9 mouse cellular contexts compared by ENCODE assay signal in the genomic region with DNA sequence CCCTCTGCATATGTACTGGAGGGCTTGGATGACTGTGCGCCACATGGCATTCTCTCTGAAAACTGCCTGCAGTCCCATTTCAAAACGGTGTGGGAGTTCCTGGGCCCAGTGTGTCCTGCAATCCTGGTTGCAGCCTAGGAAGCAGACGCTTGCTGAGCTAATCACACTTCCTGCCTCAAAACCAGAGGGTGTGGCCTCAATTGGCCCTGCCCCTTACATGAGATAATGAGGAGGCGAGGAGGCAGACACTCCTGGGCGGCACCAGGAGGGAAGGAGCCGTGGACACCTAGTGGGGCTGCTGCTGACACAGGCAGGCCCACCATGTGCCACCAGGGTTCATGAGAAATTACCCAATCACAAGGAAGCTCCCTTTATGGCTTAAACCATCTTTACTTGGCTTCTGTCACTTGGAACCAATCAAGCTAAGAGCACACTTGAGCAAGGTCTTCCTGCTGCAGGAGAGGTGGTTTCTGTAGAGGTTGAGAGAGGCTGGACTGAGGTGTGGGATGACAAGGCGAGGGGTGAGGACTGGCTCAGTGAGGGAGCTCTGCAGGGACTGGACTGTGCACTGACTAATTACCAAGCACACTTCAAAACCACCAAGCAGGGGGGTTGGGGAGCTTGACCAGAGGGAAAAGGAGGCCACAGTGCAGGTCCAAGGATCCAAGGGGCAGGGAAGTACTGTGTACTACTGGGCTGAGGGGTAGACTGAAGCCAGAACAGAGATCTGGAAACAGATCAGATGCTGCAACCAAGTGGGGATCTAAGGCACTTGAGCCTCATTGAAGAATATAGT.
DNase-seq lines count a peak whose midpoint lies in the region; ATAC-seq and TF ChIP-seq lines count a peak whose summit lies in the region.
"Had no signal": no experiment of that assay in that cellular context is flagged by ENCODE, and none has a peak within 500 bp of the region (broad histone marks: within the 10 kb centered on the region; RNA-seq: fewer than 3 reads in every experiment).

No protein-coding gene starts in this region.

- TF ChIP-seq RAD21 in CH12.LX (IDR thresholded peaks at IDR 0.05; ENCODE audit: low read depth, low read length), result no peak

- WGBS in heart, adult 2 months, result 57% methylated on average over 7 of the region's 7 CpGs
- 47% methylated on average over 7 of the region's 7 CpGs for WGBS in embryonic facial prominence, embryonic 10.5 days
- 20% methylated on average over 7 of the region's 7 CpGs for WGBS in liver, embryonic 15.5 days (ENCODE audit: insufficient replicate concordance)
- 68% methylated on average over 7 of the region's 7 CpGs for WGBS in neural tube, embryonic 15.5 days

- no peak for ATAC-seq in liver, embryonic 15.5 days (ENCODE audit: insufficient read depth)
- ATAC-seq in neural tube, embryonic 15.5 days (ENCODE audit: low FRiP score), result no peak

- TF ChIP-seq EP300 in heart, adult 2 months (IDR thresholded peaks at IDR 0.05; ENCODE audit: insufficient read depth, low read depth, low read length), result no peak
- no peak for TF ChIP-seq EP300 in CH12.LX (IDR thresholded peaks at IDR 0.05; ENCODE audit: low read length)

- no peaks in the 10 kb centered on the region for H3K27me3 ChIP-seq in heart, adult 2 months (ENCODE audit: control insufficient read depth, insufficient read depth, low read length)
- H3K27me3 ChIP-seq in CH12.LX (replicated peaks), result no peaks in the 10 kb centered on the region
- H3K27me3 ChIP-seq in embryonic facial prominence, embryonic 10.5 days (replicated peaks; ENCODE audit: low read depth, poor library complexity, severe bottlenecking), result no peaks in the 10 kb centered on the region
- H3K27me3 ChIP-seq in liver, embryonic 15.5 days, result no peaks in the 10 kb centered on the region
- H3K27me3 ChIP-seq in neural tube, embryonic 15.5 days (replicated peaks), result no peaks in the 10 kb centered on the region

- H3K4me1 ChIP-seq in heart, adult 2 months (ENCODE audit: control insufficient read depth, insufficient read depth, low read length), result no peaks in the 10 kb centered on the region
- H3K4me1 ChIP-seq in CH12.LX (ENCODE audit: control insufficient read depth in 1 of 2, insufficient read depth in 2 of 2), result peaks cover 3 to 31% of the 10 kb centered on the region in 2 experiments; a peak in 3 of 4 replicates
- peaks cover 37% of the 10 kb centered on the region for H3K4me1 ChIP-seq in embryonic facial prominence, embryonic 10.5 days
- peaks cover 9% of the 10 kb centered on the region for H3K4me1 ChIP-seq in liver, embryonic 15.5 days (replicated peaks)
- peaks cover 14% of the 10 kb centered on the region for H3K4me1 ChIP-seq in neural tube, embryonic 15.5 days

- no peak for TF ChIP-seq POLR2A in heart, adult 2 months (IDR thresholded peaks at IDR 0.05; ENCODE audit: insufficient read depth, low read depth, low read length)
- TF ChIP-seq POLR2A in CH12.LX (IDR thresholded peaks at IDR 0.05; ENCODE audit: low read depth, low read length), result no peak

- H3K27ac ChIP-seq in heart, adult 2 months, result no peak overlapping the region
- no peak overlapping the region for H3K27ac ChIP-seq in CH12.LX (ENCODE audit: insufficient read depth, low read depth)
- peak overlapping the region; percentile 11 for H3K27ac ChIP-seq in embryonic facial prominence, embryonic 10.5 days (replicated peaks)
- H3K27ac ChIP-seq in liver, embryonic 15.5 days (replicated peaks), result no peak overlapping the region; the same call in 1 of the 2 replicates
- H3K27ac ChIP-seq in neural tube, embryonic 15.5 days (replicated peaks), result no peak overlapping the region

- no peaks in the 10 kb centered on the region for H3K9me3 ChIP-seq in CH12.LX (replicated peaks; ENCODE audit: low read length)
- no peaks in the 10 kb centered on the region for H3K9me3 ChIP-seq in embryonic facial prominence, embryonic 10.5 days
- H3K9me3 ChIP-seq in liver, embryonic 15.5 days (replicated peaks), result no peaks in the 10 kb centered on the region
- no peaks in the 10 kb centered on the region for H3K9me3 ChIP-seq in neural tube, embryonic 15.5 days (replicated peaks)
- H3K9me3 ChIP-seq: G1E had no signal

- DNase-seq in heart, postnatal 4 days, result peak; percentile 26
- DNase-seq in heart, adult 2 months, result no peak
- peak; percentile 64 for DNase-seq in CH12.LX (ENCODE audit: extremely low read depth)
- DNase-seq in embryonic facial prominence, embryonic 10.5 days (ENCODE audit: low spot score), result no peak
- DNase-seq in cerebellum, adult 9-10 months, result no peak
- DNase-seq in neural tube, embryonic 10.5 days (ENCODE audit: extremely low spot score, low spot score), result no peak

- H3K4me3 ChIP-seq in heart, adult 2 months, result no peak overlapping the region
- peak overlapping the region in 1 of 3 experiments; percentile 24 for H3K4me3 ChIP-seq in CH12.LX (replicated peaks in 1 of 3; ENCODE audit: low read depth in 2 of 3, low read length in 2 of 3, poor library complexity in 1 of 3)
- no peak overlapping the region for H3K4me3 ChIP-seq in embryonic facial prominence, embryonic 10.5 days
- no peak overlapping the region for H3K4me3 ChIP-seq in liver, embryonic 15.5 days (replicated peaks)
- H3K4me3 ChIP-seq in neural tube, embryonic 15.5 days (replicated peaks), result no peak overlapping the region

- dilution Hi-C loops in CH12.LX (cut with MboI; ENCODE audit: extremely low pct_ligation_motif_present, extremely low pct_unique_long_range_greater_than_20kb, low sequenced_read_pairs), result no loop called here

- no peak overlapping the region for H3K9ac ChIP-seq in heart, adult 2 months (ENCODE audit: low read depth, low read length)
- H3K9ac ChIP-seq in CH12.LX (ENCODE audit: insufficient read depth, low read depth), result no peak overlapping the region
- no peak overlapping the region for H3K9ac ChIP-seq in liver, embryonic 15.5 days
- no peak overlapping the region for H3K9ac ChIP-seq in neural tube, embryonic 15.5 days (replicated peaks)

- intact Hi-C loops in heart, adult 2 months (cut with DNase I), result no loop called here

- H3K79me2 ChIP-seq in heart, adult 2 months (replicated peaks; ENCODE audit: control insufficient read depth, insufficient read depth, low read length), result no peaks in the 10 kb centered on the region
- no peaks in the 10 kb centered on the region for H3K79me2 ChIP-seq in CH12.LX (replicated peaks; ENCODE audit: control insufficient read depth, extremely low read depth, insufficient read depth, poor library complexity, severe bottlenecking)

- in situ Hi-C loops in CH12.LX (cut with MboI; ENCODE audit: low pct_ligation_motif_present, low pct_unique_long_range_greater_than_20kb, low sequenced_read_pairs), result no loop called here

- no peaks in the 10 kb centered on the region for H3K36me3 ChIP-seq in heart, adult 2 months (ENCODE audit: control insufficient read depth, insufficient read depth, low read length)
- peaks cover 0 to 4% of the 10 kb centered on the region in 2 experiments for H3K36me3 ChIP-seq in CH12.LX (replicated peaks in 1 of 2; ENCODE audit: control insufficient read depth in 1 of 2, insufficient read depth in 1 of 2, low read length in 1 of 2)
- H3K36me3 ChIP-seq in embryonic facial prominence, embryonic 10.5 days (replicated peaks), result no peaks in the 10 kb centered on the region
- H3K36me3 ChIP-seq in liver, embryonic 15.5 days (replicated peaks), result no peaks in the 10 kb centered on the region
- H3K36me3 ChIP-seq in neural tube, embryonic 15.5 days, result no peaks in the 10 kb centered on the region

- no peak for TF ChIP-seq CTCF in heart, adult 2 months (IDR thresholded peaks at IDR 0.05)
- no peak for TF ChIP-seq CTCF in CH12.LX (conservative IDR thresholded peaks at IDR 0.05 in 1 of 2, IDR thresholded peaks at IDR 0.05 in 1 of 2; ENCODE audit: low read depth in 2 of 2, low read length in 2 of 2)

- H3K4me2 ChIP-seq in CH12.LX (ENCODE audit: insufficient read depth, low read depth, poor library complexity, severe bottlenecking), result no peak overlapping the region
- peak overlapping the region; percentile 30 for H3K4me2 ChIP-seq in liver, embryonic 15.5 days
- H3K4me2 ChIP-seq in neural tube, embryonic 15.5 days, result no peak overlapping the region

TF ChIP-seq in CH12.LX, 34 proteins besides CTCF, POLR2A, EP300 and RAD21:
- no peak for TF ChIP-seq IRF4 (IDR thresholded peaks at IDR 0.05; ENCODE audit: low read depth, low read length)
- TF ChIP-seq POLR2AphosphoS2 (IDR thresholded peaks at IDR 0.05; ENCODE audit: low read depth, low read length), result no peak
- no peak for TF ChIP-seq BHLHE40 (IDR thresholded peaks at IDR 0.05; ENCODE audit: low read depth, low read length)
- TF ChIP-seq GABPA (IDR thresholded peaks at IDR 0.05; ENCODE audit: insufficient replicate concordance, low read depth, low read length), result no peak
- no peak for TF ChIP-seq E2F4 (IDR thresholded peaks at IDR 0.05; ENCODE audit: insufficient replicate concordance, low read depth, low read length)
- TF ChIP-seq TBP (conservative IDR thresholded peaks at IDR 0.05; ENCODE audit: low read depth, low read length), result no peak
- TF ChIP-seq CHD1 (IDR thresholded peaks at IDR 0.05; ENCODE audit: low read depth, low read length), result no peak
- TF ChIP-seq CHD2 (IDR thresholded peaks at IDR 0.05; ENCODE audit: low read length), result no peak
- no peak for TF ChIP-seq MEF2A (IDR thresholded peaks at IDR 0.05; ENCODE audit: borderline replicate concordance, low read depth, low read length)
- TF ChIP-seq ZC3H11A (IDR thresholded peaks at IDR 0.05; ENCODE audit: low read depth, low read length), result no peak
- TF ChIP-seq NRF1 (IDR thresholded peaks at IDR 0.05; ENCODE audit: low read depth, low read length), result no peak
- TF ChIP-seq TCF12 (IDR thresholded peaks at IDR 0.05; ENCODE audit: low read depth, low read length), result no peak
- no peak for TF ChIP-seq UBTF (IDR thresholded peaks at IDR 0.05; ENCODE audit: low read depth, low read length)
- no peak for TF ChIP-seq ZMIZ1 (IDR thresholded peaks at IDR 0.05; ENCODE audit: low read depth, low read length)
- no peak for TF ChIP-seq RCOR1 (conservative IDR thresholded peaks at IDR 0.05; ENCODE audit: low read depth, low read length)
- no peak for TF ChIP-seq MAX (IDR thresholded peaks at IDR 0.05; ENCODE audit: low read length)
- no peak for TF ChIP-seq HCFC1 (IDR thresholded peaks at IDR 0.05; ENCODE audit: low read depth, low read length)
- no peak for TF ChIP-seq SIN3A (IDR thresholded peaks at IDR 0.05; ENCODE audit: low read length)
- TF ChIP-seq JUN (IDR thresholded peaks at IDR 0.05; ENCODE audit: insufficient read depth, low read depth, low read length), result no peak
- no peak for TF ChIP-seq USF2 (conservative IDR thresholded peaks at IDR 0.05; ENCODE audit: low read depth, low read length)
TF ChIP-seq in CH12.LX: peak in this region for 0.

Comparison
In these comparisons a context has a peak if more than half of its experiments do, and no peak if none do; other contexts are left out.
1. DNase-seq: peak in heart, postnatal 4 days (single experiment) and CH12.LX (single experiment); none in heart, adult 2 months (0 of 2), embryonic facial prominence, embryonic 10.5 days (single experiment), cerebellum, adult 9-10 months (single experiment) and neural tube, embryonic 10.5 days (single experiment).